Mouse (Mus musculus) ES-E14 (cell line): ENCODE results near the gene Mast4. TPM values are rescaled to one million over a fixed set of nuclear protein-coding genes. Genes with fewer than 3 reads are reported as not detected.

Experiments used
- DNase-seq: peaks from one replicate; pipeline ENCODE4 v3.0.0-alpha.2; 2013; ENCODE audit warnings: low read depth, low spot score
- H3K27ac ChIP-seq: 2 replicates; pipeline ENCODE4 v1.5.1; 2012; ENCODE audit warnings: low read depth, mild to moderate bottlenecking, low read length, moderate library complexity, mixed read lengths; ENCODE audit not compliant: poor library complexity, insufficient read depth, severe bottlenecking
- H3K36me3 ChIP-seq: 2 replicates; pipeline ENCODE4 v1.6.1; 2012; ENCODE audit warnings: mild to moderate bottlenecking, low read length, moderate library complexity, mixed read lengths; ENCODE audit not compliant: control insufficient read depth, poor library complexity, insufficient read depth, severe bottlenecking
- H3K4me1 ChIP-seq, 2 experiments: fragments of 150-350 bp in 1 of 2; sonication (generic) in 1 of 2; 2 replicates each; pipeline ENCODE4 v1.6.1; 2012; ENCODE audit warnings: low read length in 2 of 2, mild to moderate bottlenecking in 1 of 2, mixed read lengths in 1 of 2; ENCODE audit not compliant: control insufficient read depth in 2 of 2, insufficient read depth in 2 of 2, poor library complexity in 1 of 2
- H3K4me3 ChIP-seq, 2 experiments: fragments of 150-350 bp in 1 of 2; sonication (generic) in 1 of 2; 2 replicates each; pipeline ENCODE4 v1.5.1; 2012; ENCODE audit warnings: low read length in 2 of 2, low read depth in 1 of 2, mild to moderate bottlenecking in 1 of 2, mixed read lengths in 1 of 2; ENCODE audit not compliant: insufficient read depth in 1 of 2, poor library complexity in 1 of 2, severe bottlenecking in 1 of 2
- H3K9ac ChIP-seq: 2 replicates; pipeline ENCODE4 v1.6.1; 2012; ENCODE audit warnings: low read depth, mild to moderate bottlenecking, low read length, mixed read lengths; ENCODE audit not compliant: poor library complexity, insufficient read depth, severe bottlenecking
- H3K9me3 ChIP-seq: fragments of 150-350 bp; sonication (generic); 2 replicates; pipeline ENCODE4 v1.6.1; 2012; ENCODE audit warnings: low read depth, mild to moderate bottlenecking, low read length; ENCODE audit not compliant: control insufficient read depth, insufficient read depth
- CHD2 ChIP-seq: IDR thresholded peaks from 2 replicates; pipeline ENCODE4 v1.6.1; 2014; ENCODE audit warnings: mild to moderate bottlenecking, low read depth, low read length, inconsistent platforms
- HCFC1 ChIP-seq: IDR thresholded peaks from 2 replicates; pipeline ENCODE4 v1.6.1; 2012; ENCODE audit warnings: low read length, inconsistent platforms, borderline replicate concordance; ENCODE audit not compliant: insufficient read depth
- MAFK ChIP-seq: IDR thresholded peaks from 2 replicates; pipeline ENCODE4 v1.6.1; 2014; ENCODE audit warnings: mild to moderate bottlenecking, low read depth, low read length, inconsistent platforms; ENCODE audit not compliant: insufficient read depth
- ZC3H11A ChIP-seq: IDR thresholded peaks from 2 replicates; pipeline ENCODE4 v1.6.1; 2012; ENCODE audit warnings: low read depth, mild to moderate bottlenecking, inconsistent platforms, low read length, borderline replicate concordance
- ZNF384 ChIP-seq: IDR thresholded peaks from 2 replicates; pipeline ENCODE4 v1.6.1; 2012; ENCODE audit warnings: low read depth, low read length, inconsistent platforms
- in situ Hi-C, 2 experiments: fragments of 600-800 bp; cut with MboI; formaldehyde crosslinking; loops; one replicate each; pipeline ENCODE4 v1.15.1; 2025; ENCODE audit warnings: low sequenced_read_pairs in 2 of 2, inconsistent platforms in 1 of 2; ENCODE audit not compliant: unreplicated experiment in 2 of 2
- total RNA-seq: library from RNA; depleted of rRNA; stranded (reverse); fragments of 300-350 nt; gene quantifications from 2 replicates; pipeline ENCODE4 v1.2.3, GENCODE M21; 2012

Gene Mast4
- total RNA-seq, 1 experiment, result 8.3 TPM

DNA sequence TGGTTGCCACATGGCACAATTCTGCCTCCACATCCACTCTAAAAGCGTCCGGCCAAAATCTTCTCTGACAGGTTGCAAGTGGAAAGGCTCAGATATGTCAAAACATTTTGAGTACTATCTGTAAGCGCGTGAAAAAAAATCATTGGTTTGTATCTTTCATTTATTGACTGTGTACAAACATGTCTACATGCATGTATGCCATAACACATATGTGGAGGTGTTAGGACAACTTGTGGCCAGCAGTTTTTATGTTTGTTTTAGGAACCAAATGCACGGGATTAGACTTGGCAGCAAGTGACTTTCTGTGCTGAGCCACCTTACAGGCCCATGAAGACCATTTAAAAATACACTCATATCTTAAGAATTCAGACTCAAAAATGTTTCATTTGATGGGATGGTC, 206.7 kb downstream of the Mast4 start:
- Histone ChIP-seq H3K4me1 (no peaks in the 10 kb centered on the region), H3K36me3 (no peaks in the 10 kb centered on the region), H3K4me3 (no peak overlapping the region), H3K9me3 (no peaks in the 10 kb centered on the region), H3K9ac (no peak overlapping the region), H3K27ac (no peak overlapping the region)
- no peak for DNase-seq
- in situ Hi-C loops, result no loop called here
- no peak for TF ChIP-seq CHD2
- no peak for TF ChIP-seq ZNF384
- no peak for TF ChIP-seq HCFC1
- TF ChIP-seq MAFK, result no peak
- TF ChIP-seq ZC3H11A, result no peak

DNA sequence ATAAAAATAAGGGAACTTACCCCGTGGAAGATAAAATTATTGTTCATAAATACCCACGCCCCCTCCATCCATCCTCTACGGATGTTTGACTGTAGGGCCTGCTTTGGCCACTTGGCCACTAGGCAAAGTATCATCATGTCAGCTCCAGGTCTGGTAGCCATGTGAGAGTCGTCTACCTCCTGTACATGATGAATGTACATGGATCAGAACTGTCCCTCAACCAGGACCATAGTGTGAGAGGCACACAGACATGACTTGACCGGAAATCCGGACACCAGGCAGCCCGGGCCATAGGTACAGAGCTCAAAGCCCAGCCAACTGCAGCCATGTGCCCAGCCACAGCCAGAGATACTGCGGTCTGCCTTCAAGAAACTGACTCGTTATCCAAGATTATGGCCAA, 210.6 kb downstream of the Mast4 start:
- Histone ChIP-seq H3K27ac (no peak overlapping the region), H3K4me3 (no peak overlapping the region), H3K9me3 (no peaks in the 10 kb centered on the region), H3K4me1 (no peaks in the 10 kb centered on the region), H3K9ac (no peak overlapping the region), H3K36me3 (no peaks in the 10 kb centered on the region)
- no peak for DNase-seq
- TF ChIP-seq HCFC1 (no peak), MAFK (no peak), CHD2 (no peak), ZNF384 (no peak), ZC3H11A (no peak)
- in situ Hi-C loops, result no loop called here

DNA sequence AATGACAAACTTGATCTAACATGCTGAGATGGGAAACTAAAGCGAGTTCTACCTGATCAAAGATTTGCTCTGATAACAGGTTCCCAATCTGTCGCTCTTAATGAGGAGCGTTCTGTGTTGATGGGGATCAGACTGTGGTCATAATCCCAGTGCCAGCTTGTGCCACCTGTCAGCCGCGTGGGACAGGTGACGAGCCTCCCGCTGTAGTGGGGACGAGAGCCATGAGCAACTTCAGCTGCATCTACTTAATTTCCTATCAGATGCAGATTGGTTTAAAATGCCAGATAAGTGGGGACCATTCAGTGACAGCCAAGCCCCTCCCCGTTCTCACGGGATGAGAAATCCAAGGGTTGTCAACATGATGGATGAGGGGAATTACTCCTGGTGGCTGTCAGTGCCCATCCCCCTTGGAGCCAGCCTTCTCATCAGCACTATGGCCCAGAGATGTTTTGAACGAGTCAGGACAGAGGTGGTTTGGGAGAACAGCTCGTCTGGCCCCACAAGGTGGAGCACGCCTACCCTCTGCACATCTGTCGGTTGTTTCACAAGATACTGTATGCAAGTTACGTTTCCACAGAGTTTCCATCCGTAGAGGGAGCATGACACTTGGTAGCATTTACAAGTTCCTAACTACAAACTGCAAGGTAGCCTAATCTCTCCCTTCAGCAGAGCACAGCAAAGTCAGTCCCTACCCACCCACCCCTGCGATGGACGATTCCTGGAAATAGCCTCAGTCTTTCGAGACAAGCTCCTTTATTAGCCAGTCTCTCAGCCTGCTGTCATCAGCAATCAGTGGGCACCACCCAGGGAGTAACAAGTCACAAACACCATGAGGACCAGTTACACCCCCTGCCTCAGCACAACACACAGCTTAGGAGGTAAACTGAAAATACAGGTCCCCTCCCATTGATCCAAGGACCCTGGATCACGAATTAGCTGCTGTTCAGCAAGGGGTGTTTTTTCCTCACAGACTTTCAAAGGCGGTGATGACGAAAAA, 212.2 kb downstream of the Mast4 start:
- in situ Hi-C loops, result no loop called here
- no peak for DNase-seq
- TF ChIP-seq ZNF384 (no peak), HCFC1 (no peak), ZC3H11A (no peak), CHD2 (no peak), MAFK (no peak)
- no peak overlapping the region for H3K4me3 ChIP-seq
- H3K27ac ChIP-seq, result no peak overlapping the region
- no peaks in the 10 kb centered on the region for H3K9me3 ChIP-seq
- no peaks in the 10 kb centered on the region for H3K36me3 ChIP-seq
- H3K9ac ChIP-seq, result no peak overlapping the region
- H3K4me1 ChIP-seq, result no peaks in the 10 kb centered on the region

DNA sequence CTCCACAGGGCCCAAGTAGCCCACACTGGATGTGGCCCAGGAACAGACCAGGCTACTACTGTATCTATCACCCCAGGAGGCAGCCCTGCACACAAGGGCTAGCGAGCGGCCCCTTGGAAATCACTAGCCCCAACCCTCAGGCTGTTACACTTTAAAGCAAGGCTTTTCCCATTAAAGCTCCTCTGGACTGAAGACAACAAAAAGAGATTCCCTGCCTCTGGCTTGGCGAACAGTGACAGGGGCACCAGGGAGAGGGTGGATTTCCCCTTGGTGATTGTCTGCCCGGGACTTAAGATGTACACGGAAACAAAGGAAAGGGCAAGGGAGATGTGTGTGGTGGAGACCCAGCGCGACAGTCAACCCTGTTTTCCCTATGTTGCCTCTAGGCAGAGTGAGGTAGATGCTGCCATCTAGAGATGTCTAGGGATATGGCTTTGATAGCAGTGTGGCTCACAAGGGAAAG, 213.6 kb downstream of the Mast4 start:
- no peaks in the 10 kb centered on the region for H3K4me1 ChIP-seq
- H3K27ac ChIP-seq, result no peak overlapping the region
- TF ChIP-seq ZC3H11A (no peak), ZNF384 (no peak), HCFC1 (no peak), CHD2 (no peak)
- H3K36me3 ChIP-seq, result no peaks in the 10 kb centered on the region
- no peak for DNase-seq
- no peak overlapping the region for H3K9ac ChIP-seq
- in situ Hi-C loops, result no loop called here
- H3K4me3 ChIP-seq, result no peak overlapping the region
- no peaks in the 10 kb centered on the region for H3K9me3 ChIP-seq
